In genomic region chr9:107676302-107676701, GRCm38 (mm10) we compare ENCODE assay signal across 8 mouse cellular contexts. TPM values are rescaled to one million over a fixed set of nuclear protein-coding genes. Genes with fewer than 3 reads are reported as not detected.
DNase-seq lines count a peak whose midpoint lies in the region; ATAC-seq and TF ChIP-seq lines count a peak whose summit lies in the region.

No protein-coding gene starts in this region.

- no peaks in the 10 kb centered on the region for H3K36me3 ChIP-seq in heart, embryonic 15.5 days
- H3K36me3 ChIP-seq in hindbrain, embryonic 13.5 days: no peaks in the 10 kb centered on the region
- no peaks in the 10 kb centered on the region; the same call in 1 of the 2 replicates for H3K36me3 ChIP-seq in midbrain, embryonic 10.5 days

- H3K4me1 ChIP-seq in heart, embryonic 15.5 days (replicated peaks): peaks cover 15% of the 10 kb centered on the region
- peaks cover 5% of the 10 kb centered on the region for H3K4me1 ChIP-seq in bone marrow macrophage, adult 2 months (ENCODE audit: control insufficient read depth, insufficient read depth, low read length)
- peaks cover 18% of the 10 kb centered on the region for H3K4me1 ChIP-seq in hindbrain, embryonic 13.5 days (replicated peaks)
- peaks cover 34% of the 10 kb centered on the region for H3K4me1 ChIP-seq in midbrain, embryonic 10.5 days

- no peak for TF ChIP-seq CTCF in bone marrow macrophage, adult 2 months (IDR thresholded peaks at IDR 0.05; ENCODE audit: low read depth, low read length)

- TF ChIP-seq POLR2A in bone marrow macrophage, adult 2 months (IDR thresholded peaks at IDR 0.05; ENCODE audit: borderline replicate concordance, low read depth, low read length): no peak

- H3K27me3 ChIP-seq in heart, embryonic 15.5 days: peaks cover 52% of the 10 kb centered on the region
- H3K27me3 ChIP-seq in hindbrain, embryonic 13.5 days: peaks cover 45% of the 10 kb centered on the region
- H3K27me3 ChIP-seq in midbrain, embryonic 10.5 days (ENCODE audit: low read depth, poor library complexity, severe bottlenecking): peaks cover 50% of the 10 kb centered on the region

- no peak overlapping the region for H3K27ac ChIP-seq in heart, embryonic 15.5 days
- no peak overlapping the region for H3K27ac ChIP-seq in bone marrow macrophage, adult 2 months (ENCODE audit: insufficient read depth, low read depth, low read length)
- no peak overlapping the region for H3K27ac ChIP-seq in hindbrain, embryonic 13.5 days
- H3K27ac ChIP-seq in midbrain, embryonic 10.5 days (replicated peaks): peak overlapping the region; percentile 46; the same call in 1 of the 2 replicates

- no peak for DNase-seq in heart, postnatal 36 days
- DNase-seq in midbrain, embryonic 10.5 days (ENCODE audit: low spot score): no peak
- DNase-seq in thymus, adult 18-20 months: no peak
- no peak for DNase-seq in spleen, postnatal 14 days (ENCODE audit: low spot score in 2 of 2)

- peak overlapping the region; percentile 44 for H3K4me3 ChIP-seq in heart, embryonic 15.5 days
- H3K4me3 ChIP-seq in bone marrow macrophage, adult 2 months (ENCODE audit: insufficient read depth, low read length): peak overlapping the region; percentile 33
- peak overlapping the region; percentile 38 for H3K4me3 ChIP-seq in hindbrain, embryonic 13.5 days
- H3K4me3 ChIP-seq in midbrain, embryonic 10.5 days: peak overlapping the region; percentile 54

- no peak for ATAC-seq in heart, embryonic 15.5 days (replicated peaks; ENCODE audit: insufficient number of reproducible peaks, insufficient read depth, low FRiP score, low read depth)
- 0 out of 2 replicates have a peak, but pooled peaks have one; percentile 11 for ATAC-seq in hindbrain, embryonic 13.5 days (ENCODE audit: low FRiP score)
- ATAC-seq in megakaryocyte-erythroid progenitor cell, adult 5-6 weeks (replicated peaks; ENCODE audit: low FRiP score, low TSS enrichment, poor library complexity, severe bottlenecking): no peak

- peak overlapping the region; percentile 68 for H3K4me2 ChIP-seq in heart, embryonic 15.5 days
- H3K4me2 ChIP-seq in hindbrain, embryonic 13.5 days: peak overlapping the region; percentile 64

- intact Hi-C loops in heart, postnatal 36 days (cut with DNase I): loop anchor here (1.0 to 5.0 kb wide), 3 partner anchors 31 to 309 kb away; no protein-coding TSS in a partner anchor

- 3% methylated on average over 25 of the region's 25 CpGs for WGBS in heart, embryonic 15.5 days
- WGBS in hindbrain, embryonic 13.5 days: 3% methylated on average over 25 of the region's 25 CpGs
- 2% methylated on average over 25 of the region's 25 CpGs for WGBS in midbrain, embryonic 10.5 days

- no peaks in the 10 kb centered on the region for H3K9me3 ChIP-seq in heart, embryonic 15.5 days (replicated peaks)
- no peaks in the 10 kb centered on the region for H3K9me3 ChIP-seq in hindbrain, embryonic 13.5 days
- no peaks in the 10 kb centered on the region for H3K9me3 ChIP-seq in midbrain, embryonic 10.5 days (replicated peaks)

- H3K9ac ChIP-seq in heart, embryonic 15.5 days: no peak overlapping the region
- peak overlapping the region; percentile 58 for H3K9ac ChIP-seq in hindbrain, embryonic 13.5 days

RNA-seq across cellular contexts. Expression of gene Gnat1, which starts 3.2 kb away (rescaled TPM):
- 0.53 and 0.98 TPM in 2 replicates for polyA plus RNA-seq in heart, embryonic 15.5 days (2015; fragmentation: Nextera tagmentation; extraction: Ambion mirVana)
- not detected for total RNA-seq in heart, postnatal 36 days (2021)
- not detected in 2 replicates for polyA plus RNA-seq in bone marrow macrophage, adult 2 months (2012; ENCODE audit: insufficient read depth, insufficient read length, missing spikeins)
- polyA plus RNA-seq in hindbrain, embryonic 13.5 days (2015; fragmentation: Nextera tagmentation; extraction: Ambion mirVana): 1.8 TPM in 2 replicates
- 3.2 and 3.6 TPM in 2 replicates for polyA plus RNA-seq in midbrain, embryonic 10.5 days (2016; fragmentation: Nextera tagmentation; extraction: Ambion mirVana)
- total RNA-seq in megakaryocyte-erythroid progenitor cell, adult 5-6 weeks (2014; fragmentation: Nextera tagmentation): not detected in 2 replicates
- 5.3 TPM in 1 of 2 replicates, not detected in the other for total RNA-seq in megakaryocyte-erythroid progenitor cell, adult 5-6 weeks (2017)

RNA-seq across cellular contexts. Expression of gene Slc38a3, which starts 7.0 kb away (rescaled TPM):
- 2.5 and 3.6 TPM in 2 replicates for polyA plus RNA-seq in heart, embryonic 15.5 days (2015; fragmentation: Nextera tagmentation; extraction: Ambion mirVana)
- 10 to 100 TPM; 66.0 to 80.3 TPM for total RNA-seq in heart, postnatal 36 days (2021)
- polyA plus RNA-seq in bone marrow macrophage, adult 2 months (2012; ENCODE audit: insufficient read depth, insufficient read length, missing spikeins): not detected in 2 replicates
- 25.3 and 26.2 TPM in 2 replicates for polyA plus RNA-seq in hindbrain, embryonic 13.5 days (2015; fragmentation: Nextera tagmentation; extraction: Ambion mirVana)
- polyA plus RNA-seq in midbrain, embryonic 10.5 days (2016; fragmentation: Nextera tagmentation; extraction: Ambion mirVana): 9.3 and 11.6 TPM in 2 replicates
- not detected in 2 replicates for total RNA-seq in megakaryocyte-erythroid progenitor cell, adult 5-6 weeks (2014; fragmentation: Nextera tagmentation)
- not detected in 2 replicates for total RNA-seq in megakaryocyte-erythroid progenitor cell, adult 5-6 weeks (2017)

RNA-seq across cellular contexts. Expression of gene Sema3f, which starts 34.0 kb away (rescaled TPM):
- polyA plus RNA-seq in heart, embryonic 15.5 days (2015; fragmentation: Nextera tagmentation; extraction: Ambion mirVana): 4.1 and 7.1 TPM in 2 replicates
- 10 to 100 TPM; 16.0 to 16.9 TPM for total RNA-seq in heart, postnatal 36 days (2021)
- polyA plus RNA-seq in bone marrow macrophage, adult 2 months (2012; ENCODE audit: insufficient read depth, insufficient read length, missing spikeins): not detected in 2 replicates
- polyA plus RNA-seq in hindbrain, embryonic 13.5 days (2015; fragmentation: Nextera tagmentation; extraction: Ambion mirVana): 16.4 and 17.0 TPM in 2 replicates
- 14.9 and 17.2 TPM in 2 replicates for polyA plus RNA-seq in midbrain, embryonic 10.5 days (2016; fragmentation: Nextera tagmentation; extraction: Ambion mirVana)
- total RNA-seq in megakaryocyte-erythroid progenitor cell, adult 5-6 weeks (2014; fragmentation: Nextera tagmentation): 0.94 TPM in 1 of 2 replicates, not detected in the other
- total RNA-seq in megakaryocyte-erythroid progenitor cell, adult 5-6 weeks (2017): not detected in 2 replicates

RNA-seq across cellular contexts. Expression of gene Gnai2, which starts 41.1 kb away (rescaled TPM):
- polyA plus RNA-seq in heart, embryonic 15.5 days (2015; fragmentation: Nextera tagmentation; extraction: Ambion mirVana): 367 and 431 TPM in 2 replicates
- 100 to 1,000 TPM; 248 to 259 TPM for total RNA-seq in heart, postnatal 36 days (2021)
- polyA plus RNA-seq in bone marrow macrophage, adult 2 months (2012; ENCODE audit: insufficient read depth, insufficient read length, missing spikeins): 994 and 1,017 TPM in 2 replicates
- polyA plus RNA-seq in hindbrain, embryonic 13.5 days (2015; fragmentation: Nextera tagmentation; extraction: Ambion mirVana): 335 and 338 TPM in 2 replicates
- 629 and 656 TPM in 2 replicates for polyA plus RNA-seq in midbrain, embryonic 10.5 days (2016; fragmentation: Nextera tagmentation; extraction: Ambion mirVana)
- total RNA-seq in megakaryocyte-erythroid progenitor cell, adult 5-6 weeks (2014; fragmentation: Nextera tagmentation): 204 and 225 TPM in 2 replicates
- 215 and 228 TPM in 2 replicates for total RNA-seq in megakaryocyte-erythroid progenitor cell, adult 5-6 weeks (2017)
